Mouse (Mus musculus): Measurements from ENCODE around the gene Rnf128. TPM values are rescaled to one million over a fixed set of nuclear protein-coding genes. Genes with fewer than 3 reads are reported as not detected.
"Not testable (repeated sequence)": the region's sequence is repeated elsewhere in the genome, so short reads cannot be mapped to it uniquely, and the experiment has no call there.

The Rnf128 gene
- polyA plus RNA-seq, 1 experiment from 2014 or later, result 8.1 TPM

DNA sequence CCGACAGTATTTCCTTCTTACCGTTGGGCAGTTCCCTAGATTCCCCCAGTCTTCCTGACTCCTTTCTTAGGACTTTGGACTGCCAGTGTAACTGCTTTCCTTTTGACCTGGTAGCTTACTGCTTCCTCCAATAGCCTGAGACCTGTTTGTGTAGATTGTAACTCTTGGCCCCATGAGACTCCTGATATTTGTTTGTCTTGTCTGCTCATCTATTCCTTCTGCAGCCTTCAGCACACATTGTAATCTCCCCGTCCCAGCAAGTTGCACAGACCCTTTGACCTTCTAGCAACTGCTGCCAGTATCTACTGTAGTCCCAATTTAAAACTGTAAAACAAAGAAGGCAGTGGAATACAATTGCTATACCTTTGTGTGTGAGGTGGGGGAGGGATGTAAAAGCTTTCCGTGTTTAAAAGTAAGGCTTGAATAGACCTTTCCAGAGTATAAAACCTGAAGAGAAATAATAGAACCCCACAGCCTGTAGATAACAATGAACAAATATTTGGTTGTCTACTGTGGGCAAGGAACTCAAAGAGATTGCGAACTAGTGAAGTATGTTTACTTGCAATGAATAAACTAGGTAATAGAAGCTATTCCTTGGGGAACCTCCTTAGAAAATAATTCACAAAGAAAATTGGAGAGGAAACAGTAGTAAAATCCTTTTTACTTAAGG lies 726 bp upstream of the Rnf128 start:
- Histone ChIP-seq H3K4me1 (no peaks in the 10 kb centered on the region), H3K9me3 (no peaks in the 10 kb centered on the region), H3K4me2 (no peak overlapping the region), H3K4me3 (no peak overlapping the region), H3K9ac (no peak overlapping the region), H3K27ac (no peak overlapping the region), H3K27me3 (peaks cover 17% of the 10 kb centered on the region), H3K36me3 (no peaks in the 10 kb centered on the region)
- no peak for ATAC-seq (ENCODE audit: insufficient number of reproducible peaks, insufficient read depth, low FRiP score, low TSS enrichment, low read depth)
- 75% methylated on average over 5 of the region's 5 CpGs for WGBS

DNA sequence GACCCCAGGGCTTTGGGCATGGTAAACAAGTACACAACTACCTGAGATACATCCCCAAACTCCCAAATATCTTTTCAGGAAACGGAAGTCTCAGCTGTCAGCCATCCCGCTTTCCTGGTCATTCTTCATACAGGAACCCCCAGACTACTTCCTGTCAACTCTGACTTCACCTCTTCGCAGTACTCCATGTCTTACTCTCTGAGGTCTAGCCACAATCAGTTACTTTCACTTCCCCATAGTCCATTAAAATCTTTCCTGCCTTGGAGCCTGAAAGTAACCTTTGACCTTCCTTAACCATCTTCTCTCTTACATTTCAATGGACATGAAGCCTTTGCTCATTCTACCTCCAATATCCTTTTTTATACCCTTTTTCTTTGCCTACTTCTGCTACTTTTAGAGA lies 6.9 kb downstream of the Rnf128 start:
- 87% methylated on average over 3 of the region's 3 CpGs for WGBS
- Histone ChIP-seq H3K27ac (no peak overlapping the region), H3K4me2 (no peak overlapping the region), H3K4me1 (no peaks in the 10 kb centered on the region), H3K36me3 (no peaks in the 10 kb centered on the region), H3K9ac (no peak overlapping the region), H3K4me3 (no peak overlapping the region), H3K27me3 (peaks cover 14% of the 10 kb centered on the region), H3K9me3 (no peaks in the 10 kb centered on the region)
- no peak for ATAC-seq (ENCODE audit: insufficient number of reproducible peaks, insufficient read depth, low FRiP score, low TSS enrichment, low read depth)

DNA sequence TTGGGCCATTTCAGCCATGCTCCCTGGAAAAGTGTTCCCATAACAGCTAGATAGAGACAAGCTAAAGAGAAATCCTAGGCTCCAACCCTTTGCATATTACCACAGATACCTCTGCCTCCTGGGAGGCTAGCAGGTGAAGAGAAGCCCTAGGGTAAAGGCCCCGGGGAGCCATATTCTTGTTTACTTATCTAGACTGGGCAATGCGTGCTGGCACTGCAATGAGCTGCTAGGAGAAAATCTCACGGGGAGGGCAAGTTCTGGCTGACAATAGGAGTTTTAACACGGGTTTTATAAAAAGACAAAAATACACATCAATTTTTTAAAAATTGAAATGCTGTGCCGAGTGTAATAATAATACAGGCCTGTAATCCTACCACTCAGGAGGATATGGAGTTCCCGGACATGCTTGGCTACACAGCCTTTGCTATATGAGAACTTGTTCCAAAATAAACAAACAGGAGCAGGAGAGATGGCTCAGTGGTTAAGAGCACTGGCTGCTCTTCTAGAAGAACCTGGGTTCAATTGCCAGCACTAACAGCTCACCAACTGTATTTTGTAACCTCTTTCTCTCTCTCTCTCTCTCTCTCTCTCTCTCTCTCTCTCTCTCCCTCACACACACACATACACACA lies 15.6 kb downstream of the Rnf128 start:
- no peaks in the 10 kb centered on the region for H3K36me3 ChIP-seq
- no peak for ATAC-seq (ENCODE audit: insufficient number of reproducible peaks, insufficient read depth, low FRiP score, low TSS enrichment, low read depth)
- H3K4me3 ChIP-seq, result no peak overlapping the region
- no peak overlapping the region for H3K27ac ChIP-seq
- WGBS, result 67% methylated on average over 6 of the region's 6 CpGs
- H3K4me1 ChIP-seq, result no peaks in the 10 kb centered on the region
- H3K27me3 ChIP-seq, result peaks cover 2% of the 10 kb centered on the region; the same call in 1 of the 2 replicates
- no peaks in the 10 kb centered on the region for H3K9me3 ChIP-seq
- H3K4me2 ChIP-seq, result no peak overlapping the region
- no peak overlapping the region for H3K9ac ChIP-seq

GRCm38 (mm10) chrX:139583616-139584015 lies 20.5 kb downstream of the Rnf128 start:
- no peaks in the 10 kb centered on the region for H3K9me3 ChIP-seq
- no peak overlapping the region for H3K4me3 ChIP-seq
- no peaks in the 10 kb centered on the region for H3K4me1 ChIP-seq
- WGBS, result 39% methylated on average over 4 of the region's 4 CpGs
- peaks cover 7% of the 10 kb centered on the region; the same call in 1 of the 2 replicates for H3K27me3 ChIP-seq
- ATAC-seq (ENCODE audit: insufficient number of reproducible peaks, insufficient read depth, low FRiP score, low TSS enrichment, low read depth), result no peak
- H3K36me3 ChIP-seq, result no peaks in the 10 kb centered on the region
- H3K4me2 ChIP-seq, result no peak overlapping the region
- no peak overlapping the region for H3K27ac ChIP-seq
- no peak overlapping the region for H3K9ac ChIP-seq

DNA sequence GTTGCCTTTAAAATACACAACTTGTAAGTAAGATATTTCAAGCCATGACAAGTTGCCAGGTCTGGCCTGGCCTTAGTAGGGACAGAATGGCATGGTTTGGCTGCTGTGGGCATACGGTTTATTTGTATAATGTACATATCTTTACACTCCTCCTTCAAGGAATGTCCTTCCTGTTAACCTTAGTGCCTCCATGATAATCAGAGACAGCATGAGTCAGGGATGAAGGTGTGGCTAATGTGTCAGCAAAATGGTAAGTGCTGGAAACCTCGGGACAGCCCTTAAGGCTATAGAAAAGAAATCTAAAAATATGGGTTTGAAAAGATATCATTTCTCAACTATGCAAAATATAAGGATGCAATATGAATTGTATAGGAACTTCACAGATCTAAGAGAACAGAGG lies 23.6 kb downstream of the Rnf128 start:
- H3K4me3 ChIP-seq; H3K36me3 ChIP-seq; H3K4me2 ChIP-seq; H3K27ac ChIP-seq; H3K9me3 ChIP-seq; H3K9ac ChIP-seq; H3K4me1 ChIP-seq; ATAC-seq (ENCODE audit: insufficient number of reproducible peaks, insufficient read depth, low FRiP score, low TSS enrichment, low read depth); H3K27me3 ChIP-seq: not testable (repeated sequence)
- 62% methylated on average over 2 of the region's 2 CpGs for WGBS

DNA sequence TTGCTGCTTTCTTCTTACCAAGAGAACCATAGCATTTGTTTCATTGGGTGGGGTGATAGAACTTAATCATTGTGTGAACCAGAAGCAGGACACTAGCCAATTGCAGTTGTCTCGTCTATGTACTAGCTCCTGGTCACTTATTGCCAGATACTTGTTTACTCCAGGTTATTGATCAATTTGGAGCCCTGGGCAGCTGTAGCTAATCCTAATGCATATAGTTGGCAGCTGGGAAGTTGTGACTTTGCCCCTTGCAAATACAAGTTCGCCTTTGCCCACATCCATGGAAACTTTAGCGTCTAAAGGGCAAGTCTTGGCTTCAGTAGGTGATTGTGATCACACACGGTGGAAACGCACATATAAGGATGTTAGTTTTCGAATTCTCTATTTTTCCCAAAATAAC lies 33.3 kb downstream of the Rnf128 start:
- Histone ChIP-seq H3K27me3 (peaks cover 12% of the 10 kb centered on the region), H3K36me3 (no peaks in the 10 kb centered on the region), H3K27ac (no peak overlapping the region), H3K4me3 (no peak overlapping the region), H3K4me2 (no peak overlapping the region), H3K4me1 (no peaks in the 10 kb centered on the region), H3K9ac (no peak overlapping the region), H3K9me3 (no peaks in the 10 kb centered on the region)
- ATAC-seq (ENCODE audit: insufficient number of reproducible peaks, insufficient read depth, low FRiP score, low TSS enrichment, low read depth), result no peak
- WGBS, result 85% methylated on average over 6 of the region's 6 CpGs

GRCm38 (mm10) chrX:139610033-139610764 lies 47.1 kb downstream of the Rnf128 start:
- Histone ChIP-seq H3K4me2 (peak overlapping the region; percentile 67), H3K9me3 (no peaks in the 10 kb centered on the region), H3K36me3 (no peaks in the 10 kb centered on the region), H3K9ac (peak overlapping the region; percentile 67), H3K4me3 (peak overlapping the region; percentile 60), H3K27ac (no peak overlapping the region), H3K27me3 (peaks cover 37% of the 10 kb centered on the region), H3K4me1 (no peaks in the 10 kb centered on the region)
- WGBS, result 20% methylated on average over 43 of the region's 44 CpGs
- ATAC-seq (ENCODE audit: insufficient number of reproducible peaks, insufficient read depth, low FRiP score, low TSS enrichment, low read depth), result peak; percentile 95

DNA sequence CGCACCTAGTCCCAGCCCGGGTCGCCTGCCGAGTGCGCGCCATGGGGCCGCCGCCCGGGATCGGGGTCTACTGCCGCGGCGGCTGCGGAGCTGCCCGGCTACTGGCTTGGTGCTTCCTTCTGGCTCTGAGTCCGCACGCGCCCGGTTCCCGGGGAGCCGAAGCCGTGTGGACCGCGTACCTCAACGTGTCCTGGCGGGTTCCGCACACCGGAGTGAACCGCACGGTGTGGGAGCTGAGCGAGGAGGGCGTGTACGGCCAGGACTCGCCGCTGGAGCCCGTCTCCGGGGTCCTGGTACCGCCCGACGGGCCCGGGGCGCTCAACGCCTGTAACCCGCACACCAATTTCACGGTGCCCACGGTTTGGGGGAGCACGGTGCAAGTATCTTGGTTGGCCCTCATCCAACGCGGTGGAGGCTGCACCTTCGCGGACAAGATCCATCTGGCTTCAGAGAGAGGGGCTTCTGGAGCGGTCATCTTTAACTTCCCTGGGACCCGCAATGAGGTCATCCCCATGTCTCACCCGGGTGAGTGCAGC lies 47.7 kb downstream of the Rnf128 start:
- 22% methylated on average over 54 of the region's 54 CpGs for WGBS
- Histone ChIP-seq H3K9me3 (no peaks in the 10 kb centered on the region), H3K9ac (peak overlapping the region; percentile 67), H3K36me3 (no peaks in the 10 kb centered on the region), H3K27ac (no peak overlapping the region), H3K27me3 (peaks cover 40% of the 10 kb centered on the region), H3K4me1 (no peaks in the 10 kb centered on the region), H3K4me2 (peak overlapping the region; percentile 67), H3K4me3 (peak overlapping the region; percentile 60)
- ATAC-seq (ENCODE audit: insufficient number of reproducible peaks, insufficient read depth, low FRiP score, low TSS enrichment, low read depth), result peak; percentile 64

GRCm38 (mm10) chrX:139614761-139615160 lies 51.6 kb downstream of the Rnf128 start:
- H3K27ac ChIP-seq, result no peak overlapping the region
- no peak overlapping the region for H3K4me2 ChIP-seq
- H3K9me3 ChIP-seq, result no peaks in the 10 kb centered on the region
- H3K4me3 ChIP-seq, result no peak overlapping the region
- WGBS, result 73% methylated on average over 2 of the region's 2 CpGs
- no peak for ATAC-seq (ENCODE audit: insufficient number of reproducible peaks, insufficient read depth, low FRiP score, low TSS enrichment, low read depth)
- peaks cover 41% of the 10 kb centered on the region for H3K27me3 ChIP-seq
- H3K36me3 ChIP-seq, result no peaks in the 10 kb centered on the region
- H3K9ac ChIP-seq, result no peak overlapping the region
- H3K4me1 ChIP-seq, result no peaks in the 10 kb centered on the region

- Histone ChIP-seq H3K27me3 (no peaks in the 10 kb centered on the region; the same call in 1 of the 2 replicates), H3K36me3 (no peaks in the 10 kb centered on the region), H3K4me1 (no peaks in the 10 kb centered on the region), H3K4me3 (no peak overlapping the region), H3K4me2 (no peak overlapping the region), H3K9me3 (no peaks in the 10 kb centered on the region), H3K9ac (no peak overlapping the region), H3K27ac (no peak overlapping the region)
- ATAC-seq (ENCODE audit: insufficient number of reproducible peaks, insufficient read depth, low FRiP score, low TSS enrichment, low read depth), result no peak
- 86% methylated on average over 3 of the region's 4 CpGs for WGBS
These were observed 59.0 kb downstream of the Rnf128 start for GRCm38 (mm10) chrX:139622071-139622470.

GRCm38 (mm10) chrX:139634758-139635157 lies 71.6 kb downstream of the Rnf128 start:
- H3K27me3 ChIP-seq, result peaks cover 11% of the 10 kb centered on the region
- WGBS, result 81% methylated on average over 4 of the region's 4 CpGs
- H3K9ac ChIP-seq, result no peak overlapping the region
- H3K27ac ChIP-seq, result no peak overlapping the region
- no peak overlapping the region for H3K4me3 ChIP-seq
- no peaks in the 10 kb centered on the region for H3K36me3 ChIP-seq
- no peaks in the 10 kb centered on the region for H3K4me1 ChIP-seq
- H3K4me2 ChIP-seq, result no peak overlapping the region
- no peaks in the 10 kb centered on the region for H3K9me3 ChIP-seq
- no peak for ATAC-seq (ENCODE audit: insufficient number of reproducible peaks, insufficient read depth, low FRiP score, low TSS enrichment, low read depth)

All from embryonic facial prominence, embryonic 13.5 days (tissue).